Mouse (Mus musculus) embryonic facial prominence, embryonic 15.5 days (tissue): Measurements from ENCODE around the gene Mtmr2. TPM values are rescaled to one million over a fixed set of nuclear protein-coding genes. Genes with fewer than 3 reads are reported as not detected.

Experiments
- ATAC-seq: fragments of 200-750 bp; cut with Nextera tagmentation; 2 replicates; pipeline ENCODE4 v1.8.0; 2017; ENCODE audit warnings: low read depth, moderate TSS enrichment; ENCODE audit not compliant: insufficient number of reproducible peaks, low FRiP score, low TSS enrichment
- H3K27ac ChIP-seq: fragments of 300-500 bp; sonication (generic); replicated peaks from 2 replicates; pipeline ENCODE4 v1.5.1; 2015; ENCODE audit warnings: mild to moderate bottlenecking, inconsistent platforms
- H3K27me3 ChIP-seq: fragments of 300-500 bp; sonication (generic); 2 replicates; pipeline ENCODE4 v1.6.1; 2015; ENCODE audit warnings: inconsistent platforms
- H3K36me3 ChIP-seq: fragments of 300-500 bp; sonication (generic); 2 replicates; pipeline ENCODE4 v1.6.1; 2015; ENCODE audit warnings: mild to moderate bottlenecking, inconsistent platforms
- H3K4me1 ChIP-seq: fragments of 300-500 bp; sonication (generic); 2 replicates; pipeline ENCODE4 v1.6.1; 2015; ENCODE audit warnings: inconsistent platforms
- H3K4me2 ChIP-seq: fragments of 300-500 bp; sonication (generic); replicated peaks from 2 replicates; pipeline ENCODE4 v1.6.1; 2015; ENCODE audit warnings: mild to moderate bottlenecking, inconsistent platforms
- H3K4me3 ChIP-seq: fragments of 300-500 bp; sonication (generic); replicated peaks from 2 replicates; pipeline ENCODE4 v1.5.1; 2015; ENCODE audit warnings: mild to moderate bottlenecking, inconsistent platforms
- H3K9ac ChIP-seq: fragments of 300-500 bp; sonication (generic); 2 replicates; pipeline ENCODE4 v1.6.1; 2015; ENCODE audit warnings: inconsistent platforms
- H3K9me3 ChIP-seq: fragments of 300-500 bp; sonication (generic); replicated peaks from 2 replicates; pipeline ENCODE4 v1.6.1; 2016; ENCODE audit warnings: inconsistent platforms
- WGBS: fragments of 180-500 bp; shearing (Covaris S2); methylation state at CpG from one replicate; pipeline ENCODE4 v1.1.7; 2015; 5-methylcytosine and 5-hydroxymethylcytosine counted together
- polyA plus RNA-seq: library from polyadenylated mRNA; unstranded; fragments of >200 nt; fragmentation: Nextera tagmentation; extraction: Ambion mirVana; gene quantifications from 2 replicates; pipeline ENCODE4 v1.2.1, GENCODE M21; 2015

The Mtmr2 gene
- polyA plus RNA-seq, 1 experiment from 2014 or later, result 75.2 TPM

DNA sequence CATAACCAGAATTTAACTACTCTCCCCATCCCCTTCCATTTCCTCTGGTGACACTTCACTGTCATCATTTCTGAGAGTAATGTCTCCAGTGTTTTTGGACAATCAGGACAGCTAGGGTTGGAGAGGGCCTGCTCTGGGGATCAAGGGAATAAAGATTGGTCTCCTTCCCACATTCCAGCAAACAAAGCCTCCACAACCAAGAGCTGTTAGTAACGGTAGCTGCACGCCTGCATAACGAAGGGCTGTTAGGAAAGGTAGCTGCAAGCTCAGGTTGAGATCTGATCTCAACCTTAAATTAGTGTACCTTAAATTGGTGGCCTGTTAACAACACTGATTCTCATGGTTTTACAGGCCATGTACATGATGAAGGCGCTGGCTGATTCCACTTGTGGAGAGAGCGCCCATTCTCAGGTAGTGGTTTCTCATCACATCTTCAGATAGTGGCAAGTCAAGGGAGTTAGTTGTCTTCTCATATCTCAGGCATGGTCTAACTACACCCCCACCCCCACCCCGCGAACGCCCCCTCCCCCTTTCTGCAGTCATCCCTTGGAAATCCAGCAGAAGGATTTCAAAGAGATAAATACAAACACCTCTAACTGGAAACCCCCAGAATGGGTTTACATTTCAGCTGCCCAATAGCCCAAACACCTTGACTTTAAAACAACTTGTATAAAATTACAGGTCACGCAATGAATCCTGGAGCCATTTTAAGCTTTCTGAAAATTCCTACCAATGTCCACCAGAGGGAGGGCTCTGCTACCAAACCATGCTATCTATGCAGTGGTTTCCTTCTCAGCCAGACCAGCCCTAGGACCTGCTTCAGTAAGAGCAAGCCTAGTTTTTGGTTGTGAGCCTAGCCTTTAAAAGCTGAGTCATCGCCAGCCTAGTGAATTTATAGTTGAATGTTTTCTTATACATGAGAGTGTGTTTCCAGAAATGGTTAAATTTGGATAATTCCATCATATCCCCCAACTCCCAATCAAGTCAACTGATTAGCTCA, 100.6 kb downstream of the Mtmr2 start:
- no peaks in the 10 kb centered on the region for H3K9me3 ChIP-seq
- H3K27ac ChIP-seq, result no peak overlapping the region
- 74% methylated on average over 10 of the region's 10 CpGs for WGBS
- no peak for ATAC-seq
- H3K4me2 ChIP-seq, result no peak overlapping the region
- H3K36me3 ChIP-seq, result peaks cover 10% of the 10 kb centered on the region
- H3K4me3 ChIP-seq, result no peak overlapping the region
- no peak overlapping the region for H3K9ac ChIP-seq
- no peaks in the 10 kb centered on the region for H3K27me3 ChIP-seq
- H3K4me1 ChIP-seq, result no peaks in the 10 kb centered on the region

DNA sequence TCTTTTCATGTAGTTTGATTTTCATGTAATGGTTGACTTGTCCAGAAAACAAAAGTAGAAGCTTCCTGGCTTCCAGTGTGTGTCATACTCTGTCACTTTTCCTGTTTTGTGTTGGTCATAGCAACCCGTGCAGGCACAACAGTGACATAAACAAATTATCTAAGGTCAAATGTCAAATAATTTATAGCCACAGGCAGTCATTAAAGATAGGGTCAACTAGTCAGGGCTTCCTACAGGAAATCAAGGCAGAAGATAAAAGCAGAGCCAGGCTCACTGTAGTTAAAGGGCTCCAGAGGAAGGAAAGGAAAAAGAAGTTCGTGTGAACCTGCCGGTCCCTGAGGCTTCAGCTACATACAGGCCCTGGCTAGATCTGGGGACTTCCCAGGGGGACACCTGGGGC, 105.7 kb downstream of the Mtmr2 start:
- Histone ChIP-seq H3K27me3 (no peaks in the 10 kb centered on the region), H3K36me3 (no peaks in the 10 kb centered on the region), H3K4me1 (no peaks in the 10 kb centered on the region), H3K4me2 (no peak overlapping the region), H3K4me3 (no peak overlapping the region), H3K9ac (no peak overlapping the region), H3K9me3 (no peaks in the 10 kb centered on the region), H3K27ac (no peak overlapping the region)
- WGBS, result 49% methylated on average over 3 of the region's 3 CpGs
- no peak for ATAC-seq

Other genes with a start within 250 kb of the Mtmr2 start
- 46.0 and 51.1 TPM in 2 replicates for gene Cep57, start 78.7 kb downstream of the Mtmr2 start, polyA plus RNA-seq
- 22.0 and 23.5 TPM in 2 replicates for gene Fam76b, start 79.3 kb downstream of the Mtmr2 start, polyA plus RNA-seq